Mouse (Mus musculus) layer of hippocampus, postnatal 10 days (tissue): ENCODE data around the gene Fam173b. TPM values are rescaled to one million over a fixed set of nuclear protein-coding genes. Genes with fewer than 3 reads are reported as not detected.
A peak's percentile ranks its signal among the peaks of the same experiment; 100 is the strongest.

Experiments
- DNase-seq, 2 experiments: peaks; one replicate each; pipeline ENCODE4 v3.0.0; 2021; ENCODE audit warnings: low spot score in 2 of 2
- total RNA-seq, 2 experiments: library from RNA; stranded (reverse); gene quantifications; 2 replicates each; pipeline ENCODE4 v1.2.3; 2021

Gene Fam173b
- total RNA-seq, 2 experiments from 2014 or later = 10.0 to 11.9 TPM

- DNase-seq = no peak
These were observed 29.8 kb downstream of the Fam173b start for GRCm38 (mm10) chr15:31631396-31631858.

- DNase-seq = no peak
These were observed 30.8 kb downstream of the Fam173b start for GRCm38 (mm10) chr15:31632478-31632877.

- DNase-seq = peak; percentile 60 to 68
These were observed 32.9 kb downstream of the Fam173b start for GRCm38 (mm10) chr15:31634582-31634981.

GRCm38 (mm10) chr15:31636091-31636595 is 34.5 kb downstream of the Fam173b start:
- DNase-seq = no peak

GRCm38 (mm10) chr15:31647225-31647624 is 45.6 kb downstream of the Fam173b start:
- DNase-seq = no peak

- DNase-seq = no peak
These were observed 46.4 kb downstream of the Fam173b start for GRCm38 (mm10) chr15:31647851-31648569.

GRCm38 (mm10) chr15:31649691-31650090 is 48.0 kb downstream of the Fam173b start:
- no peak for DNase-seq

GRCm38 (mm10) chr15:31650821-31651220 is 49.2 kb downstream of the Fam173b start:
- DNase-seq = no peak

- DNase-seq = no peak
These were observed 58.6 kb downstream of the Fam173b start for GRCm38 (mm10) chr15:31660133-31660795.

GRCm38 (mm10) chr15:31660844-31661243 is 59.2 kb downstream of the Fam173b start:
- no peak for DNase-seq

- no peak for DNase-seq
These were observed 60.1 kb downstream of the Fam173b start for GRCm38 (mm10) chr15:31661802-31662201.

- no peak for DNase-seq
These were observed 61.4 kb downstream of the Fam173b start for GRCm38 (mm10) chr15:31663074-31663473.

Other genes with a start within 250 kb of the Fam173b start
- gene Ankrd33b, start 234.1 kb upstream of the Fam173b start, total RNA-seq = 10 to 100 TPM; 13.6 to 13.9 TPM
- 1 to 10 TPM in 1 of 2 experiments, under 1 TPM in 1; 0.85 to 1.6 TPM for gene Ropn1l, start 148.1 kb upstream of the Fam173b start, total RNA-seq
- 100 to 1,000 TPM; 199 to 221 TPM for gene March6, start 70.8 kb upstream of the Fam173b start, total RNA-seq
- 10 to 100 TPM; 15.2 to 16.3 TPM for gene Cmbl, start 36.5 kb upstream of the Fam173b start, total RNA-seq
- gene Cct5, start within 50 bp of the Fam173b start, total RNA-seq = 100 to 1,000 TPM; 250 to 267 TPM